In genomic region chr6:54079881-54080280, GRCm38 (mm10) we compare ENCODE assay signal across 22 mouse cellular contexts. TPM values are rescaled to one million over a fixed set of nuclear protein-coding genes. Genes with fewer than 3 reads are reported as not detected.
DNase-seq lines count a peak whose midpoint lies in the region; ATAC-seq lines count a peak whose summit lies in the region.
"Had no signal": no experiment of that assay in that cellular context is flagged by ENCODE, and none has a peak within 500 bp of the region (broad histone marks: within the 10 kb centered on the region; RNA-seq: fewer than 3 reads in every experiment).

No protein-coding gene starts in this region.

- no peak overlapping the region for H3K9ac ChIP-seq in kidney, embryonic 16.5 days (replicated peaks; ENCODE audit: low read length)
- H3K9ac ChIP-seq: forebrain, postnatal 0 days; hindbrain, embryonic 15.5 days; intestine, embryonic 15.5 days; liver, embryonic 15.5 days; lung, embryonic 15.5 days had no signal

- intact Hi-C loops in left cerebral cortex, postnatal 4 days (cut with DNase I) = no loop called here

- no peak for ATAC-seq in kidney, embryonic 16.5 days (ENCODE audit: low FRiP score, low TSS enrichment)
- ATAC-seq: CD4-positive, CD25-positive, alpha-beta regulatory T cell, adult 4 months; forebrain, postnatal 0 days; intestine, embryonic 15.5 days; midbrain, embryonic 16.5 days; Patski had no signal

- 91% methylated on average over 2 of the region's 2 CpGs for WGBS in kidney, embryonic 16.5 days

- DNase-seq in left cerebral cortex, postnatal 4 days = peak; percentile 72
- DNase-seq in left cerebral cortex, adult 8-10 months (ENCODE audit: low spot score in 2 of 2) = no peak
- peak; percentile 98 for DNase-seq in brain, adult 2 months (ENCODE audit: low read depth, low spot score)
- DNase-seq in cerebellum, adult 8-10 months = peak; percentile 91
- peak; percentile 89 to 93 for DNase-seq in cerebellum, postnatal 36 days
- no peak for DNase-seq in right cerebral cortex, postnatal 25 days
- DNase-seq: adrenal gland, adult 2 months; forebrain, postnatal 0 days; gastrocnemius, postnatal 25 days; heart, postnatal 4 days; kidney, adult 9 months; kidney, postnatal 4 days; lung, postnatal 4 days had no signal

- no peak overlapping the region for H3K4me2 ChIP-seq in kidney, embryonic 16.5 days (replicated peaks; ENCODE audit: low read depth, low read length)
- H3K4me2 ChIP-seq: hindbrain, embryonic 15.5 days; intestine, embryonic 15.5 days; liver, embryonic 15.5 days; lung, embryonic 15.5 days had no signal

- H3K27me3 ChIP-seq in kidney, embryonic 16.5 days (ENCODE audit: insufficient read depth, low read length) = no peaks in the 10 kb centered on the region
- H3K27me3 ChIP-seq: hindbrain, embryonic 15.5 days; intestine, embryonic 15.5 days; liver, embryonic 15.5 days; lung, embryonic 15.5 days; Patski had no signal

- H3K9me3 ChIP-seq in kidney, embryonic 16.5 days (ENCODE audit: low read length) = no peaks in the 10 kb centered on the region
- H3K9me3 ChIP-seq: heart, embryonic 10.5 days; hindbrain, embryonic 15.5 days; intestine, embryonic 15.5 days; liver, embryonic 15.5 days; lung, embryonic 15.5 days had no signal

- H3K36me3 ChIP-seq in kidney, embryonic 16.5 days (ENCODE audit: insufficient read depth, low read length) = no peaks in the 10 kb centered on the region
- H3K36me3 ChIP-seq: heart, embryonic 10.5 days; hindbrain, embryonic 15.5 days; intestine, embryonic 15.5 days; liver, embryonic 15.5 days; lung, embryonic 15.5 days had no signal

- H3K27ac ChIP-seq in kidney, embryonic 16.5 days (ENCODE audit: low read length) = no peak overlapping the region
- H3K27ac ChIP-seq: heart, embryonic 10.5 days; hindbrain, embryonic 15.5 days; intestine, embryonic 15.5 days; liver, embryonic 15.5 days; lung, embryonic 15.5 days had no signal

- no peak overlapping the region for H3K4me3 ChIP-seq in kidney, embryonic 16.5 days (ENCODE audit: low read length)
- H3K4me3 ChIP-seq: heart, embryonic 10.5 days; hindbrain, embryonic 15.5 days; intestine, embryonic 15.5 days; liver, embryonic 15.5 days; lung, embryonic 15.5 days had no signal

- peaks cover 27% of the 10 kb centered on the region for H3K4me1 ChIP-seq in kidney, embryonic 16.5 days (ENCODE audit: insufficient read depth, low read length)
- H3K4me1 ChIP-seq: hindbrain, embryonic 15.5 days; intestine, embryonic 15.5 days; liver, embryonic 15.5 days had no signal

RNA-seq across cellular contexts. Expression of gene Chn2, which starts 40.5 kb away (rescaled TPM):
- 10 to 100 TPM; 55.6 to 57.5 TPM for total RNA-seq in left cerebral cortex, postnatal 4 days (2021)
- 10 to 100 TPM; 46.0 to 51.8 (median 47.8) TPM for total RNA-seq in left cerebral cortex, adult 8-10 months (2022)
- 17.1 and 17.3 TPM in 2 replicates for polyA plus RNA-seq in kidney, embryonic 16.5 days (2015; fragmentation: Nextera tagmentation; extraction: Ambion mirVana)

Comparison
In these comparisons a context has a peak if more than half of its experiments do, and no peak if none do; other contexts are left out.
1. DNase-seq: peak in left cerebral cortex, postnatal 4 days (single experiment), brain, adult 2 months (single experiment), cerebellum, adult 8-10 months (single experiment) and cerebellum, postnatal 36 days (2 of 2); none in left cerebral cortex, adult 8-10 months (0 of 2) and right cerebral cortex, postnatal 25 days (single experiment).